ENCODE assay signal across 34 mouse cellular contexts in the genomic region with DNA sequence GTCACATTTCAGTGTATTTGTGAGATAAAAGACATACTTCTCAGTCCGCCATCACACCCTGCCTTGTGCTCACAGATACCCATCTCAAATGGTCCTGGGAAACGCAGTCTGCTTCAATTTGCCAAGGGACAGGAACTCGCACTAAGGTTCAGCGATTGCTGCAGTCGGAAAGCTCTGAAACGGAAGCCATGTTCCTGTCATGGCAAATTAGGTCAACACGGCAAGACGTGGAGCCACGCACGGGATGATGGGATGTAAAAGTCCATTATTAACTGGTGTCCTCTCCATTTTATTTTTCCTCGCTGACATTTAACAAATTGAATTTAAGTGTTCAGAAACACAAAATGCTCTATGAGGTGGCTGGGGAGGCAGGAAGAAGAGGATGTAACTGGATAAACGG.
"Had no signal": no experiment of that assay in that cellular context is flagged by ENCODE, and none has a peak within 500 bp of the region (broad histone marks: within the 10 kb centered on the region; RNA-seq: fewer than 3 reads in every experiment).

No protein-coding gene starts in this region.

- H3K4me3 ChIP-seq: heart, embryonic 10.5 days; heart, embryonic 12.5 days; heart, embryonic 13.5 days; heart, embryonic 15.5 days; hindbrain, embryonic 10.5 days; hindbrain, embryonic 12.5 days; hindbrain, embryonic 13.5 days; hindbrain, embryonic 15.5 days; intestine, embryonic 15.5 days; kidney, embryonic 15.5 days; layer of hippocampus, adult 2 months had no signal

- H3K27me3 ChIP-seq: heart, embryonic 12.5 days; heart, embryonic 13.5 days; heart, embryonic 15.5 days; hindbrain, embryonic 12.5 days; hindbrain, embryonic 13.5 days; hindbrain, embryonic 15.5 days; intestine, embryonic 15.5 days; kidney, embryonic 15.5 days had no signal

- H3K4me2 ChIP-seq: heart, embryonic 11.5 days; heart, embryonic 12.5 days; heart, embryonic 13.5 days; heart, embryonic 15.5 days; hindbrain, embryonic 12.5 days; hindbrain, embryonic 13.5 days; hindbrain, embryonic 15.5 days; intestine, embryonic 15.5 days; kidney, embryonic 15.5 days had no signal

- H3K36me3 ChIP-seq: heart, embryonic 10.5 days; heart, embryonic 12.5 days; heart, embryonic 13.5 days; heart, embryonic 15.5 days; hindbrain, embryonic 10.5 days; hindbrain, embryonic 12.5 days; hindbrain, embryonic 13.5 days; hindbrain, embryonic 15.5 days; intestine, embryonic 15.5 days; kidney, embryonic 15.5 days had no signal

- H3K9me3 ChIP-seq: heart, embryonic 10.5 days; heart, embryonic 12.5 days; heart, embryonic 15.5 days; hindbrain, embryonic 10.5 days; hindbrain, embryonic 12.5 days; hindbrain, embryonic 15.5 days; intestine, embryonic 15.5 days; kidney, embryonic 15.5 days had no signal

- H3K9ac ChIP-seq: heart, embryonic 12.5 days; heart, embryonic 13.5 days; heart, embryonic 15.5 days; hindbrain, embryonic 12.5 days; hindbrain, embryonic 13.5 days; hindbrain, embryonic 15.5 days; intestine, embryonic 15.5 days; kidney, embryonic 15.5 days had no signal

- ATAC-seq: hindbrain, embryonic 16.5 days; hindbrain, postnatal 0 days; inflammation-experienced regulatory T-cells, adult 6 months; intestine, embryonic 16.5 days; intestine, postnatal 0 days had no signal

- H3K27ac ChIP-seq: heart, embryonic 10.5 days; heart, embryonic 13.5 days; heart, embryonic 15.5 days; hindbrain, embryonic 10.5 days; hindbrain, embryonic 12.5 days; hindbrain, embryonic 13.5 days; hindbrain, embryonic 15.5 days; hindbrain, postnatal 0 days; intestine, embryonic 15.5 days; kidney, embryonic 15.5 days; kidney, postnatal 0 days; layer of hippocampus, adult 2 months had no signal

- DNase-seq: heart, postnatal 10 days; heart, postnatal 14 days; heart, postnatal 36 days; heart, postnatal 4 days; kidney, adult 11 months; kidney, adult 18-20 months; kidney, adult 2 months; kidney, adult 8-10 months; kidney, adult 9 months; kidney, postnatal 10 days; kidney, postnatal 14 days; kidney, postnatal 25 days; kidney, postnatal 36 days; kidney, postnatal 4 days; layer of hippocampus, adult 9-11 months; layer of hippocampus, postnatal 36 days had no signal

- H3K4me1 ChIP-seq: heart, embryonic 10.5 days; heart, embryonic 12.5 days; heart, embryonic 13.5 days; heart, embryonic 15.5 days; hindbrain, embryonic 10.5 days; hindbrain, embryonic 12.5 days; hindbrain, embryonic 13.5 days; hindbrain, embryonic 15.5 days; intestine, embryonic 15.5 days; kidney, embryonic 15.5 days had no signal
